Mouse (Mus musculus): ENCODE measurements at regions not wholly inside any gene's neighbourhood (a gene's known extent, or its start where the extent isn't known, plus 50 kb on each side); places are given as distances from the start of the nearest gene placed in this dataset.

- no peak for DNase-seq
These were observed 102.2 kb downstream of the Pih1h3b start for GRCm38 (mm10) chrX:140164859-140165258.

DNA sequence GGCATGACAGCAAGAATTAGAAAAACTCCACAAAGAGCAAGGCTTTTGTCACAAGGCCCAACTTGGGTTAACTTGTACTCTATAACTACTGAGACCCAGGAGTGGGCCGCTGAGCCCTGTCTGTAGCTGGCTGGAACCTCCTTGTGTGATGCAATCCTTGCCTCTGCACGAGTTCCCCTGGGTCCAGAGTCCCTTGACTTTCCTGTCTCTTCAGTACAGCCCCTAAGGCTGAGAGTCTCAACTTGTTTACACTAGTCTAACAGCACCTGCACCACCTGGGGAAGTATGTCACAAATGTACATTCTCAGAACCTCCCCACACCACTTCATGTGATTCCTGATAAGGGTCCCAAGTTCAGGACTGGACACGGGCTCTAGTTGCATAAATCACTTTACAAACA, 103.3 kb downstream of the Pih1h3b start:
- no peak for DNase-seq

GRCm38 (mm10) chrX:140179850-140180249, 117.2 kb downstream of the Pih1h3b start:
- no peak for DNase-seq

- no peak for DNase-seq
These were observed 120.3 kb downstream of the Pih1h3b start for GRCm38 (mm10) chrX:140183003-140183402.

DNA sequence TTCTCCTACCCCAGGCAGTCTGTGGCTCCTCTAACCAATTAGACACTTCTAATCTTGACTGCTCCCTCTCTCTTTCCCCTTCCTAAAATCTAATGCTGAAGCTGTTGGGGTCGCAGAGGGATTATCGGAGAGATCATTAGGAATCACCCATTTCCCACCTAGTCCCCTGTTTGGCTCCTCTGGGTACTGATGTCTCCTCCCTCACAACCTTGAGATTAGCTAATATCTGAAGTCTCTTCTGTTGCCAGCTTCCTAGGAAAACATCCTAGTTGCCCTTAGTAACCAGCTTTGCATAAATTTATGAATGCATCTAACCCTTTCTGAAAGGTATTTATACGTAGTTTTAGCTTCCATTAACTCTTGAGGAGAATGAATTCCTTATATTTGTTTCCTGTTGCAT, 138.4 kb upstream of the Frmpd3 start:
- DNase-seq, result no peak

- DNase-seq, result no peak
These were observed 133.3 kb upstream of the Frmpd3 start for GRCm38 (mm10) chrX:140208791-140209190.

GRCm38 (mm10) chrX:140212644-140213361, 129.3 kb upstream of the Frmpd3 start:
- no peak for DNase-seq

DNA sequence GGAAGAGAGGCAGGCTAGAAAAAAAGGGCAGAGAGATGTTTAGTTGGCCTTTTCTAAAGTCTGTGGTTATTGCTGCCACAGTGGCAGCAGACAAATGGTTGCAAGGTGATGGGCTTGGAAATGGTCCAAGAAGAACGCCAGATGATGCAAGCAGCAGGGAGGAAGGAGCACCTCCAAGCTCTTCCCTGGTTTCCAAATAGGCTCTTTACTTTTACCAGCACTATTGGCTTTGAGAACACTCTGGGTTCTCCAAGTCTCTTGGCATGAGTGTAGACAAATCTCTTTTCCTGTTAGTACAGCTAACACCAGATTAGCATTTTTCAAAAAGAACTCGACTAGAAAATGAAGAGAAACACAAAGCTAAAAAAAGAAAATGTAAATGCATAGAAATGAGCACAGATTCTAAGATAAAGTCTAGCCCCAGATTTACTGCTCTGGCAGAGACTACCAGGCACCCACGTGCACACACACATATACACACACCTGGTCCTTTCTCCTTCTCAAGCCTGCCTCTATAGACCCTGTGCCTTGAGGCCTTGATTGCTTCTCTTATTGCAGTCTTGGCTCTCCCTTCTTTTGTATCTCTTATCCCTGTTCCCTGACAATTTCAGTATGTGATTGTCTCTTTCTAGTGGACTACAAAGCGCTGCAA, 127.7 kb upstream of the Frmpd3 start:
- no peak for DNase-seq

DNA sequence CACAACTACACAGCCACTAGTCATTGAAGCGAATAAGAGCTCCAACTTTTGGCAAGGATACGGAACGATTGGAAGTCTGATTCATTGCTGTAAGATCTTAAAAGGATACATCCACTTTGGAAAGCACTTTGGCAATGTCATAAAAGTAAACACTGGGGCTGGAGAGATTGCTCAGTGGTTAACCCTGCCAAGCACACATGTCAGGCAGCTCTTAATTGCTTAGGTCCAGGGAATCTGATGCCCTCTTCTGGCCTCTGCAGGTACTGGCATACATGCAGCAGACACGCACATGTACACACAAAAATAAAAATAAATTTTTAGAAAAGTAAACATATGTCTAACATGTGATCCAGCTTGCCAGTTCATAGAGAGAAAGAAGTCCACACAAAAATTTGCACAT, 86.3 kb upstream of the Frmpd3 start:
- no peak for DNase-seq

DNA sequence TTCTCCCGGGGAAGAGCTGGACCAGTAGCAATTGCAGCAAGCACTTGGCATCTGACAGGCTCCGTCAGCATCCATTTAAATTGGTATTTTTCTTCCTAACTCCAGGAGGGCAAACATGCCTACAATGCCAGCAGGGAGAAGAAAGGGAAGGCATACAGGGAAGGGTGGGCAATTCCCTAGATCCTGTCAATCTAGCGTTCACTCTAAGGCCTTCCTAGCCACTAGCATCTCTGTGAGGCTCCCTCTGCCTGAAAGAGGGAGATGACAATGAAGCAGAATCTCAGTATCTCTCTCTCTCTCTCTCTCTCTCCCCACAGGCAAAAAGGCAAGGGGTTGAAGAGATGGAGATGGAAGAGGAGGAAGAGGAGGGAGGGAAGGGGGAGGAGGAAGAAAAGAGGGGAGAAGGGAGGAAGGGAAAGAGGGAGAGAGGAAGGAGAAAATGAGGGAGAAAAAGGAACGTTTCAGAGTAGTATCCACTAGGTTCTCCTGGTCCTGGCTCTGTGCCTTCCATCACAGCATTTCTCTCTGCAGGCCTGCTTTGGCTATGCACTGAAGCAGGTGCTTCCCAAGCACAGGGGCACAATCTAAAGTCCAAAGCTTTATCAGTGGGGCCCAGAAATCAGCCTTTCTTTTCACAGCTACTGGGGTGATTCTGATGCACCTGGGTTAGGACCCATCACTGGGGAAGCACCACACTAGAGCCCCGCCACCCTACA, 72.2 kb upstream of the Frmpd3 start:
- no peak for DNase-seq

DNA sequence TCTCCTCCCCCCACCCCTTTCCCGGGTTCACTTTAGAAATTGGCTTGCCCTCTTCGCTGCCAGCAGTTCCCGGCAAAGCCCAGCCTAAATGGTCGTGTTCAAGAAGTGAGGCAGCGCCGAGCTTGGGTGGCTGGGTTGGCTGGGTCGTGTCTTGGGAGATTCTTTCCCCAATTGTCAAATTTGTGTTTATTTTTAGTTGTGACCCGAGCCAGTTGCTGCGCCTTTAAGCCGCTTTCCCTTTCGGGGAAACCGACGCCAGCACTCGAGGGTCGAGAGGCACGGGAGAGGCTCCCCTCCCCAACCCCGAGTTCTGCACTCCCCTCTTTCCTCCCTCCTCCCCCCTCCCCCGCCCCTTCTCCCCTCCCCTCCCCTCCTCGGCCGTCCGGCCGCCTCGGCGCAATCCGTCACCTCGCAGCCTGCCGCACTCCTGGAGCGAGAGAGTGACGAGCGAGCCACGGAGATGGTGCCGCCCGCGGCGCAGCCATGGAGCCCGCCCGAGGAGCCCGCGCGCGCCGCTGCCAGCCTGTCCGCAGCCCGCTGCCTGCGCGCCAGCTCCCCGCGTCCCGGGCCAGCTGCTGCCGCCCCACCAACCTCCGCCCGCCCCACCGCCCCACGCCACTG, 64.6 kb upstream of the Frmpd3 start:
- peak; percentile 28 for DNase-seq

GRCm38 (mm10) chrX:140277978-140278729, 63.9 kb upstream of the Frmpd3 start:
- peak; percentile 18 for DNase-seq

DNA sequence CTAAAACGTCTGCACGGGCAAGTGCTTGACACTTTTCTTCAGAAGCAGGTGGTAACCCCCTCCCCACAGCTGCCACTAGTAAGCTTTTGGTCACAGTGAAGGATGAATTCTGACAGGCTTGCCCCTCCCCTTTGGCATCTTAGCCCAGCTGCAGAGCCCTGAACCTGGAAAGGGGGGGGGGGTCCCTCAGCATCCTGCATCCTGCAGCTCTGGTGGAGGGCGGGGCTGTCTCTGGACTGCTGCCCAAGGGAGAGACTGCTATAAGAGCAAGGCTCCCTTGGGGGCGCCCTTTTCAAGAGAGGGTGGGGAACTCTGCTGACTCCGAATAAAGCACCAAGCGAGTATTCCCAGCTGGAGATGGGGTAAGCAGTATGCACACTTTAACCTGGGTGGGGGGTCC, 62.8 kb upstream of the Frmpd3 start:
- DNase-seq, result peak; percentile 50

- no peak for DNase-seq
These were observed 62.0 kb upstream of the Frmpd3 start for GRCm38 (mm10) chrX:140280016-140280415.

Measured in right cerebral cortex, postnatal 4 days (tissue).